Mouse (Mus musculus) lung, postnatal 25 days (tissue): ENCODE data around the gene Rnasek.

Source experiments
- DNase-seq: peaks from one replicate; pipeline ENCODE4 v3.0.0; 2022; ENCODE audit warnings: low spot score

Gene Rnasek

DNA sequence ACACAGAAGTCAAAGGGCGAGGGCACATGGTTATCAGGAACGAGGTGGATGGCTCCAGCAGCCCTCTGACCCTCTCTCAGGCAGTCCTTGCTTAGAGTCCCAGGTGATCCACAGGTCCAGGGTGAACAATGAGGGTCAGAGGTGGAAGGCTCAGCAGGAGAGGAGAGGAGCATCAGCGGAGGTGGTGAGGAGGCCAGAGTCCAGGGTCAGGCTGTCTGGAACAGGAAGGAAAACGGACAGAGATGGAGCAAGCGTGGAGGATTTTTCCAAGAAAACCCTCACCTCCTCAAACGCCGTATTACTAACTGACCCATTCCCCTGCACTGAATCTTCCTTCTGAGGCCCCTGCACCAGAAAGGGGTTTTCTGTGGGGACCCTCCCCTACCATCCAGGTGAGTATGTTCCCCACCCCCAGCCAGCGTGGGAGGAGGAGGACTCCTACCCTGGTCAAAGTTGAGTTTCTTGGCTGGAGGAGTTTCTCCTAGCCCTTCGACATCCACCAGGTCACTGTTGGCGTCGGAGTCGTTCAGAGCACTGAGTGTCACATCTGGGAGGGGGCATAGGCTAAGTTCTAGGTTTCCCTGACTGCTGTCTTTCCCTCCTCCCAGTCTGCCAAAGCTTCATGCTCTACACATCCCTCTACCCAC is 4.3 kb downstream of the Rnasek start:
- DNase-seq: no peak

DNA sequence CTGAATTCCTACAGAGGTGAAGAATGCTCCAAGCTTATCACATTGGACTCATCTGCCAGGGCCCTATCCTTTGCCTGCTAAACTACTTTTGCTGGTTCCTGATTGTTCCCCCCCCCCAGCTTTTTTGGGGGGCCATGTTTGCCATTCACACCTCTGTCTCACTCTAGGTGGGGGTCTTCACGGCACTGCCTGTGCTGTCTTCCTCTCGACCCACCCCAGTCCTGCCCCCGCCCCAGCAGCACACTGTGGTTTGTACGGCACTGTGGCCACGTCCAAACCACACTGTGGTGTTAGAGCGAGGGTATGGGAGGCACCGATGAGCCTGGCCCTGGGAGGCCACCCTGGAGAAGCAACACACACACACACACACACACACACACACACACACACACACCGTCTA is 5.1 kb downstream of the Rnasek start:
- DNase-seq: no peak

DNA sequence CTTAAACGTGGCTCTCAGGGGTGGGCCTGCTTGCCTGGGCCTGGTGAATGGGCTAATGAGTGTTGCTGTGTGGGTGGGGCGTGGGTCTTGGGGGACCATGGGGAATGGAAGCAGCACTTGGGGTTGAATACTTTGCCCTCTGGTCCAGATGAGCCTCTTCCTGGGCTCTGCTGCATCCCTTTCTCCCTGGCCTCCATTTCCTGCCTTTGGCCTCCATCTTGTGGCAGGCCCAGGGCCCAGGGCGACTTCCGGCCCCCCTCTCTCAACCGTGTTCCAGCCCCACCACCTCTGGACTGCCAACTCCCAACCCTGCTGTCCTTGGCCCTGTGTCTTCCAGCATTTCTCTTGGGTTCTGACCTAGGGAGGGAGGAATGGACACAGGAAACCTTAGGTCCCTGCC is 5.6 kb downstream of the Rnasek start:
- DNase-seq: no peak

DNA sequence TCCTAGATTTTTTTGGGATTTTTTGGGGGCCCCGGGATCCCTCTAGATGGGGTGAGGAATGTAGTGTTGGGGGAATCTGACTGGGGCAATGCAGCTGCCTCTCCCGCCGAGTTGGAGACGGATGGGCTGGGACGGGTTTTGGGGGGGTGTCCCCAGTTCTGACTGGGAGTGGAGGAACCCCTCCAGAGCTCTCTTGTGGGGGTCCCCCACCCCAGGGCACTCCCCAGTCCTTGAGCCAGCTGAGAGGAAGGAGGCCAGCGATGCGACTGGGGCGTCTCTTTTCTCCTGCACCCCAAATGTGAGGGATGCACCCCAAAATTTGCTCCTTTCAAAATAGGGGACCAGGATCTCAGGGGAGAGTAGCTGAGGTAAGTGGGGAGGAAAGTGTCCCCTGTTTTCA is 6.6 kb downstream of the Rnasek start:
- no peak for DNase-seq

DNA sequence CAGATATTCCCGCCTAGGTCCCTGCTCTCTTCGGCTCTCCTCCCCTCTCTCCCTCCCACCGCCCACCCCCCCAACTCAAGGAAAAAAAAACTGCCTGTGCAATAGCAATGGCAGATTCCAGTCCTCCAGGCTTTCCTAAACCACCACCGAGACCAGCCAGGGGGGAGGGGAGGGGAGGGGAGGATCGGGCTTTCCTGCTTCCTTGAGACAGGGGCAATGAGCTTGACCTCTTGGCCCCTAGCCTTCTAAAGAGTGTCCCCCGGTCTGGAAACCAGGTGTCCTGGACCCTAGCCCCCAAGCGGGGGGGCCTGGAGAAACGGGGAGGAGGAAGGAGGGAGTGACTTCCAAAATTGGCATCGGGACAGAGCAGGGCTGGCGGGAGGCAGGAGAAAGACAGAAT is 7.1 kb downstream of the Rnasek start:
- no peak for DNase-seq

DNA sequence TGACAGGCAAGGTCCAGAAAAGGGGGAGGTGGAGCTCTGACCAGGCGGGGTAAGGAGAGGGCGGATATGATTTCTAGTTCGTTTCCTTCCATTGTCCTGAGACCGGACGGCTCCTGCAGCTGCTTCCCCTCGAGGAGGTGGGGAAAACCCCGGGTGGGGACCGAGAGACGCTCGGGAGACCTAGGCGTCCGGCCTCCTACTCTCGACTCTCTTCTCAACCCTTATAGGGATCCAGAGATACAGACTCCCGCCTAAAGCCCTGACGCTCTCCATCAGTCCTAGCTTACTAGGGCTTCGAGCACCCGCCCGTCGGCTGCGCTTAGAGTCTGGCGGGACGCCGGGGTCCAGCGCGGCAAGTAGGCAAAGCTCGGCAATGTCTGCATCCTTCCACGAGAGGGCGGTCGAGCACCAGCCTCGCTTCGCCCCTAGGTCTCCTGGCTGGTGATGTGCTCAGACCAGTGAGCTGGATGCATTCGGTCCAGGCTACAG is 9.4 kb downstream of the Rnasek start:
- DNase-seq: peak; percentile 89

DNA sequence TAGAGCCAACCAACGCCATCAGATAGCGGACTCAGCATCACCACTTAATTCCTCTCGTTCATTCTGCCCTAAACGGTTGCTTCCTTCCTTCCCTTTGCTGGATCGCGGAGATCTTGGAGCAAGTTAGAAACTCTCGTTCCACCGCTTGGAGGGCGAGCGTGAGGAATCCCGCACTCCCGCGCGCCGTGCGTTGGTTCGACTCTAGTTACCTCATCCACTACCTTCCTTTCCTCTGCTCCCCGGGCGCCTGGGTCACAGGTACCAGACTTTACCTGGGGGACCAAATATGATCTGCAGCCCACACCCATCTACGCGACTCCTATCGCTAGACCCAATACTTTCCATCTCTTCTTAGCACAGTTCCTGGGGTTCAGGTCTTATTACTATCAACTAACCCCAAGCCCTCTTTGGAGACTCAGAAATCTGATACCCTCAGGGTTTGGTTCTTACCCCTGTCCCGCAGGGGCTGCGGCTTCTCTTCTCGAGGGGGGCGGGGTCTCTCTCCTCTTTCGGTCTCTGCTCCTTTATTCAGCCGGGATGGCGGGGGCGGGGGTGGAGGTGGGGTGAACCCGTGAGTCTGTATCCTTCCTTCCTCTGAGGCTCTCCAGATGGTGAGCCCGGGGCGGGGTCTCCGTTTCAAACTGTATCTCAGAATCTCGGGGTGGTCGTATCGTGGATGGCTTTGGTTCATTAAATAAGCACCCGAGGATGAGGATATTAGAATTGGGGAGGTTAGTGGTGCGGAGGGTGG is 10.2 kb downstream of the Rnasek start, which contains the start of gene Bcl6b:
Gene Bcl6b (minus strand): TSS at position 539 of the 751 bp plus-strand sequence.
- DNase-seq: no peak

DNA sequence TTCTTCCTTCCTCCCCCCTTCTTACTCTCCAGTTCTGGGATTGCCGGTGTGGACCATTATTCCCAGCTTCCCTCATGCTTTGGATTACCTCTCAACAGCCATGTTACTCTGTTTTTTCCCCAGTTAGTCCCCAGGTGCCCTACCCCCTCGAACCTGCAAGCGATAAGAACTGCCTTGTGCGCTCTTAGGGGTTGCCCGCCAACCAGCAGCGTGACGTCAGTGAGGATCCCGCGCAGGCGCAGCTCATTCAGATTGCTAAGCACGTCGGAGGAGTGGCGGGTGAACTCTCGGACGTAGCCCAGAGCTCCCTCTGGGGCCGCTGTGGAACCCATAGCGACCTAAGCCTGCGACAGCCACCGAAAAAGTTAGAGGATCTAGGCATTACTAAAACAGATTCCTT is 10.8 kb downstream of the Rnasek start:
- peak; percentile 93 for DNase-seq

DNA sequence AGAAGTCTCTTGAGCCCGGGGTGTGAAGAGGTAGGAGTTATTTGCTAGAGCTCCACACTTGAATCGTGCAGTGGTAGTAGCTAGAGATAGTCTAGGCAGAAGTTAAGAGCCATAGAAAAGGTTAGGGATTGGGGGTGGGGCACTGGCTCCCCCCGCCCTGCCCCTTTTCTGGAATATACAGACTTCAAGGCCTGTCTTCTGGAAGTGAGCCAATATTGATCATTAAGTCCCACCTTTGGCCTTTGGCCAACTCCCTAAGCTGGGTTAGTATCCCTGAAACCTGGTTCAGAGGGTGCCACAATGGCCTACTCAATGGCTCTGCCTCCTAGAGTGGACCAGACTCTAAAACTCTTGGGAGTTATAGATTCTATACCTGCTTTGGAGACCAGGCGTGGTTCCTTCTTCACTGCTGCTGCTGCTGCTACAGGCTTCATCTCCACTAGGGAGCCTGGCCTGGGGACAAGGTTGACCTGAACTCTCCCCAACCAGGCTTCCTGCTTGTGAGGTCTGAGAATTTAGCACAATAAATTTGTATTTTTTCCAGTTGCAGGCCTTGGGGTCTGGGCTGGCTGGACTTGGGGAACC is 11.9 kb downstream of the Rnasek start:
- DNase-seq: no peak

DNA sequence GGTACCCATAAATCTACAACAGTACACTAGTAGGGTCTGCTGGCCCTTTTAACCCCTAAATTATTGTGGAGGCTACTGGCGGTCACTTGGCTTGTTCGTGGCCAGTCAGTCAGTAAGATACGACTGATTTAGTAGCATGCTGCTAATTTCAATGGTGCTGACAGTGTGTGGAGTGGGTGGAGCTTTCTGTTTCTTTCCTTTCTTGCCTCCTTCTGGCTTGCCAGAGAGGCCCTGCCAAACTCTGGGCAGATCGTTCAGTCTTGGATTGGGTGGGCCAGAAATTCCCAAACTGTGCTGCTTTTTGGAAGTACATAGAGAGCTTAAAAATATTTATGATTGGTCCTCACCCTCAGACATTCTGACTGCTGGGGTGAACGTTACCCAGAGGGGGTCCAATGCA is 12.5 kb downstream of the Rnasek start:
- no peak for DNase-seq

DNA sequence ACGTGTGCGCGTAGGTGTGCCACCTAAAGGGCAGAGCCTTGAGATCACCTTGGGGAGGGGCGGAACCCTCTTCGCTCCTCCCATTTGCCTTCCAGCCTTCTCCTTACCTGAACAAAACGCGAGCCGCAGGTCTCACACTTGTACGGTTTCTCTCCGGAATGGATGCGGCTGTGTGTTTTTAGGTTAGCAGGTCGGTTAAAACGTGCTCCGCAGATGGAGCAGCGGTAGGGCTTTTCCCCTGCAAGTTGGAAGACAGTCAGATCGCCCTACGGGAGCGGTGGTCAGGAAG is 13.1 kb downstream of the Rnasek start:
- DNase-seq: no peak

DNA sequence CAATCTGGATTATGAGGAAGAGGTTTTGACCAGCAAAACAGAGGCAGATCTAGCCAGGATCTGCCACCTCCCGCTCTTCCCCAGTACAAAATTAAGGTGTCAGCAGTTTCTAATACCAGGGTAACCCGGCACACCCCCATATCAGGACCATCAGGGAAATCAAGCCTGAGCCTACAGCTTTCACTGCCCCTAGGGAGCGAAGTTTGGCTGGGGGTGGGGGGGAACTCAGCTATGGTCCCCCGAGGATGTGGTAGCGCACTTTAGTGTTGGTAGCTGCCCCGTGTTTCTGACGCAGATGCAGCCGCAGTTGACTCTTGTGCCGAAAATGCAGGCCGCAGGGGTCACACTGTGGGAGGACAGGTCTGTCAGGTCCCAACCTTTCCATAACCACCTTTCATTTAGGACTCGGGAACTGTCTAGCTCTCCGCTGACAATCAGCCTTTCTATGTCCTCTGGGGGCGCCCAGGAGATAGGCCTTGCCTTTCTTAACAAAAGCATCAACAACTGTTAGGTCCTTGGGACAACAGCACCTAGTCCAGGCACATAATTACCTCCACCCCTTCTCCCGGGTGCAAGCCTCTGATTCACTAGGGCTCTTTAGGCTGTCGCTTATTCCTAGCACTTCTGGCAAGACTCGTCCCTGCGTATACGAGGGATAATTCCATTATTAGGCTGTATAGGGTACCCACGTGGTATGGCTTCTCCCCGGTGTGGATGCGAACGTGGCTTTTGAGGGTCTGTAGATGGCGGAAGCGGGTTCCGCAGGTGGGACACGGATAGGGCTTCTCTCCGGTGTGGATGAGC is 13.6 kb downstream of the Rnasek start:
- DNase-seq: no peak

DNA sequence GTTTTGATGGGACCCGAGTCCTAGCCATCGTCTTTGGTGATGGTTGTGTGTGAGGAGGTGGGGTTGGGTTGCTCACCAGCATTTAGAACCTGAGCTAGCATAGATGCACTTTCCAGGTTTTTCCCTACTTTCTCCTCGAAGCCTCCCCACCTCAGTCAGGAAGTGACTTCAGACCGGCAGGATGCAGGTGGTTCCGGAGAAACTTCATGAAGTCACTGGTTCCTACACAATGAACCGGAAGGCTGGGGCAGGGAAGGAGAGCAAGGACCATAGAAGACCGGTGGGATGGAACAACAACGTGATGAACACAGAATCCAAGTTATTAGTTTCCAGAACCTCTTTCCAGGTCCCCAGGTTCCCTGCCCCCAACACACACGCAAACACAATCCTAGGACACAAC is 15.9 kb downstream of the Rnasek start:
- DNase-seq: peak; percentile 76

DNA sequence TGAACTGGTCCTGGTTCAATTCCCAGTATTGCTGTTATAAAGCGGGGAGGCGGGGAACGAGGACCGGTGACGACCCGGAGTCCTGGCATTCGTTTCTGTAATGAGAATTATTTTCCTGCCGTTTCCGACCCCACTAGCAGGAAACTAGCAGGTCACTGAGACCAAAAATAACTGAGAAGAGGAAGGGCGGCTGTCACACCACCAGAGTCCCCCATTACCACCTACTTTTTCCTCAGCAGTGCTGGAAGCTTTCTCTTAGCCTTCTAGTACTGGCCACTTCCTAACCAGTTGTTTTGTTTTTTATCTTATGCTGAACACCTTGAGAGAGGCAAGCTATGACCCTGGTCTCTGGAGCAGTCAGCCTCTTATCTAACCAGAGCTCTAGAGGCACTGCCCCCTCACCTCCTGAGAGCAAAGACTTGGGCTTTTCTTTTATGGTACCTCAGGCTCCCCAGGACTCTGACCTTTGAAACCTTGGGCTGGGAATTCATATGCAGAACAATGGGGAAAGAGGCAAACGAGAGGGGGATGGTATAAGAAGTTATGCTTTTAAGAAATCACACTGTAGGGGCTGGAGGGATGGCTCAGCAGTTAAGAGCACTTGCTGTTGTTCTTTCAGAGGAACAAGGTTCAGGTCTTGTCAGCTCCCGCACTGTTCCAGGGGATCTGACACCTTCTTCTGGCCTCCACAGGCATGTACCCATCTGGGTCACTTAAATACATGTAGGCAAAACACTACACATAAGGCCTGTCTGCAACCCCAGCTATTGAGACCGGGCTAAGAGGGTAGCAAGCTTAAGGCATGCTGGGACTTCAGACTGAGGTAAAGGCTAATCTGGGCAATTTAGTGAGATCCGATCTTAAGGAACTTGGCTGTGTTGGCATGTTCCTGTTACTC is 17.8 kb downstream of the Rnasek start:
- DNase-seq: no peak

DNA sequence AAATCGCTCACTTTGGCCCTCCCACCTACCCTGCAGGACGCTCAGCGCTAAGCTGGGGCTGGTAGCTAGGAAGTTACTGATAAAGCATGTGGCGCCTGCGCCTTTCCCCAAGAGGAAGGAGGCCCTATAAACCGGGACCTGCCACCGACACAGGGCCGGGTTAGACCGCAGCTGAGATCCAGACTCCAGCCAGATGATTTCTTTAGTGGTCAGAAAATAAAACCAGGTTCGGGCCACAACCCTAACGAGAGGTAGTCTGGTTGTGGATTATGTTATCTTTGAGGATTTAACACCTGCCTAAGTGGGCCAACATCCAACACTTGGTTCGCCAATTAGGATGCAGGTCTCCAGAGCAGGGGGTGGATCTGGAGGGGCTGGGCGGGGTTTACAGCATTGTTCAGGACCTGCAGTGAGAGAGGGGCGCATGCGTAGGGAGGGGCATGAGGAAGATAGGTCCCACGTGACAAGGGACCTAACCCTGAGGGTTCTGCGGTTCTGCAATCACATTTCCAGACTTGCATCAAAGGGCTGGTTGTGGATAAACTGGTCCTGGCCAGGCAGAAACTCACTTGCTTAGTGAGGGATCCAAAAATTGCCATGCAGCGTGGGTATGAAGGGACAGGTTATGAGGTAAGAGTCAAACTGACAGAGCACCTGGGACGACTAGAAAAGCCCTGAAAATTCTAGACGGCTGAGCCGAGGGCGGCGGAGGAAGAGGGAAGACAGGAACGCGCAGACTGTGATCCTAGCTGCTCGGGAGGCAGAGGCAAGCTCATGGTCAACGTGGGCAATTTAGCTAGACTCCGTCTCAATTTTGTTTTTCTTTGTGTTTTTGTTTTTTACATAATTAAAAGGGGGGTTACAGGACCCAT is 18.7 kb downstream of the Rnasek start, which contains the start of gene Slc16a13:
Gene Slc16a13 (minus strand): TSS at position 334 of the 872 bp plus-strand sequence.
- peak; percentile 97 for DNase-seq

DNA sequence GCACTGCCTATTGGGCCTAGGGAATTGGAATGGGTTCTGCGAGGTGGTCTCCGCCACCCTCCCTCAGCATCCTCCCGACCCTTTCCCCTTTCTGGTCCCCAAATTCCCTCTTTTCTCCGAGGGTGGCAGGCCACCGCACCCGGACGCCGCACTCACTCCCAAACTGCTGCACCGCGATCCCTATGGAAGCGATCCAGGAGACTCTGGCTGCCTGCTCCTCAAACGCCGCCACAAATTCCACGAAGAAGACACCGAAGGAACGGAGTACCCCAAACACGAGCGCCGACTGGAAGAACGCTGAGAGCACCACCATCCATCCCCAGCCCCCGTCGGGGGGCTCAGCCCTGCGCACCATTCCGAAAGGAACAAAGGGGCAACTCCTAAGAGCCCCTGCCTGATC is 19.3 kb downstream of the Rnasek start:
- DNase-seq: no peak

DNA sequence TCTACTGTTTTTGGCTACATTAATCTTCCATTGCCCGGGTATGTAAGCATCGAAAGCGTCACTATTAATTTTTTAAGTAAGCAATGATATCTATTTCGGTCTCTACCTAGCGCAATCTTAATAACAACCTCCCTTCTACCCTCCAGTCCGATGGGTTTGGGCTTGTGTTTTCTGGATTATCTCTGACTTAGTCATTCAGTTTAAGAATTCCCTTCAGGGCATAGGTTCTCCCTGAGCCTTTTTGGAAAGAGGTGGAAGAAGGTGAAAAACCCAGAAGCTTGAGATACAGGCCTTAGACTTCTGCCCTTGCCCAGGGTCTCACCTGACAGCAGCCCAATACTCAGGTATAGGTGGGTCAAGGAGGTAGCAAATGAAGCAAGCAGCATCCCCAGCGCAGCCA is 19.8 kb downstream of the Rnasek start:
- DNase-seq: no peak

DNA sequence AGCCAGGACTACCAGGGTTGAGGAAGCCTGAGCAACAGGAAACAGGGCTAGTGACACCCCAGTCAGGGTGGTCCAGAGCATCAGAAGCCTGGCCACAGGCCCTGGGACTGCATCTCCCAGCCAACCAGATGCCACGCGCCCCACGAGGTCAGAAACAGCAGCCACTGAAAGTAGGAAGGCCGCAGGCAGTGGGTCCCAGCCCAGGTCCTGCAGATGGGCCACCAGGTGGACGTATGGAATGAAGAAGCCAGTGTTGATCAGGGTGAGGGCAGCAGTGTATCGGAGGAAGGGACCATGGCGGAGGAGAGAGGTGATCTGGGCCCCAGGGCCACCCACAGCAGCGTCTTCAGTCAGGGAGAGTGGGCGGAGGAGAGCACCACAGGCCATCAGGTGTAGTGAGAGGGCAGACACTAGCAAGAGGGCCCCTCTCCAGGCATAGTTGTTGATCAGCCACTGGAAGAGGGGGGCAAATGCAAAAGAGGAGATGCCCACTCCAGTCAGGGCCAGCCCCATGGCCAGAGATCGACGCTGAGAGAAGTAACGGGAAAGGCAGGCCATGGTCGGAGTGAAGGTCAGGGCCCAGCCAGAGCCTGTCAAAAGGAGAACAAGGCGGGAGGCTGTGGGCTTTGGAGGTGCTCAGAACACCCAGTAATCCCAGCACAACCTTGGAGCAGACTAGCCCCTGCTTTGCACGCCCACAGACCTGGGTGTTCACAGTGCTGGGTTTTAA is 20.7 kb downstream of the Rnasek start:
- no peak for DNase-seq

DNA sequence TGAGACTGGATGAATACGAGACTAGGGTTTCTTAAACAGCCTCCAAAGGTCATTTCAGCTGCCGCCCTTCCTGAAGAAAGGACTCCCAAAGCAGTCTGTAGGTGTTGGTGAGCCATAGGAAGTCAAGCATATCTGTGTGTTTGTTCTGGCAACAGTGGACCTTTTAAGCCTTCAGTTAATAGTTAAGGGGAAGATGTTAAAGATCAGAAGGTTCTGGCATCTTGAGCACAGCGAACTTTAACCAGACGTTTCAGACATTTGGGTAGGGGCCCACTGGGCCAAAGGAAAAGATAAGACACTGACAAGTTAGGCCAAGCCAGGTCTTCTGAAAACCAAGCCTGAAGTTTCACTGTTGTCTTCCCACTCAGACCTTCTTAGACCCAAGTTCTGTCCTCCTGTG is 21.6 kb downstream of the Rnasek start:
- no peak for DNase-seq

DNA sequence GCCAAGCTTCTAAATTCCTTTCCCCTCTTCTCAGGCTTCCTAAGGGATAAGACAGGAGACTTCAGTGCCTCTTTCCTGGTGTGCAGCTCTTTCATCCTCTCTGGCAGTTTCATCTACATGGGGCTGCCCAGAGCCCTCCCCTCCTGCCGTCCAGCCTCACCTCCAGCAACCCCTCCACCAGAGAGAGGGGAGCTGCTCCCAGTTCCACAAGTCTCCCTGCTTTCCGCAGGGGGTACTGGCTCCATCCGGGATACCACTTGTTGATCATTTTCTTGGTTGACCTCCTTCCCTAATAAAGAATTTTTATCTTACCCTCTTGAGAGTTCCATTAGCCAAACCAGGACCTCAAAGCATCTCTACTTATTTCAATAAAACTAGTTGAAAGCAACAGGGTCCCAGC is 23.5 kb downstream of the Rnasek start:
- no peak for DNase-seq
